Mouse (Mus musculus) heart, embryonic 15.5 days (tissue): ENCODE measurements around the gene Ap2a1. TPM values are rescaled to one million over a fixed set of nuclear protein-coding genes. Genes with fewer than 3 reads are reported as not detected.

Experiments
- ATAC-seq: fragments of 200-750 bp; cut with Nextera tagmentation; replicated peaks from 2 replicates; pipeline ENCODE4 v1.8.0; 2017; ENCODE audit warnings: low read depth, moderate TSS enrichment; ENCODE audit not compliant: insufficient number of reproducible peaks, insufficient read depth, low FRiP score
- H3K27ac ChIP-seq: fragments of 300-500 bp; sonication (generic); 2 replicates; pipeline ENCODE4 v1.5.1; 2015; ENCODE audit warnings: mild to moderate bottlenecking, inconsistent platforms
- H3K27me3 ChIP-seq: fragments of 300-500 bp; sonication (generic); 2 replicates; pipeline ENCODE4 v1.6.1; 2015; ENCODE audit warnings: inconsistent platforms
- H3K36me3 ChIP-seq: fragments of 300-500 bp; sonication (generic); 2 replicates; pipeline ENCODE4 v1.6.1; 2015; ENCODE audit warnings: mild to moderate bottlenecking, inconsistent platforms
- H3K4me1 ChIP-seq: fragments of 300-500 bp; sonication (generic); replicated peaks from 2 replicates; pipeline ENCODE4 v1.6.1; 2015; ENCODE audit warnings: inconsistent platforms
- H3K4me2 ChIP-seq: fragments of 300-500 bp; sonication (generic); 2 replicates; pipeline ENCODE4 v1.6.1; 2015; ENCODE audit warnings: inconsistent platforms, mild to moderate bottlenecking, moderate library complexity
- H3K4me3 ChIP-seq: fragments of 300-500 bp; sonication (generic); 2 replicates; pipeline ENCODE4 v1.5.1; 2015; ENCODE audit warnings: mild to moderate bottlenecking, inconsistent platforms
- H3K9ac ChIP-seq: fragments of 300-500 bp; sonication (generic); 2 replicates; pipeline ENCODE4 v1.6.1; 2015; ENCODE audit warnings: mild to moderate bottlenecking, inconsistent platforms
- H3K9me3 ChIP-seq: fragments of 300-500 bp; sonication (generic); replicated peaks from 2 replicates; pipeline ENCODE4 v1.6.1; 2016; ENCODE audit warnings: inconsistent platforms
- WGBS: fragments of 180-500 bp; shearing (Covaris S2); methylation state at CpG from one replicate; pipeline ENCODE4 v1.1.7; 2015; ENCODE audit warnings: mixed read lengths; 5-methylcytosine and 5-hydroxymethylcytosine counted together
- polyA plus RNA-seq: library from polyadenylated mRNA; unstranded; fragments of >200 nt; fragmentation: Nextera tagmentation; extraction: Ambion mirVana; gene quantifications from 2 replicates; pipeline ENCODE4 v1.2.1, GENCODE M21; 2015

The Ap2a1 gene
- 51.9 and 57.4 TPM in 2 replicates for polyA plus RNA-seq

- peak; percentile 99 for ATAC-seq
- H3K27me3 ChIP-seq, result no peaks in the 10 kb centered on the region
- peaks cover 3% of the 10 kb centered on the region; the same call in 1 of the 2 replicates for H3K36me3 ChIP-seq
- peak within 1 kb of the TSS; percentile 74 for H3K4me2 ChIP-seq
- H3K4me3 ChIP-seq, result peak within 1 kb of the TSS; percentile 99
- peak within 1 kb of the TSS; percentile 92 for H3K27ac ChIP-seq
- H3K9ac ChIP-seq, result peak within 1 kb of the TSS; percentile 96
- peaks cover 22% of the 10 kb centered on the region for H3K4me1 ChIP-seq
- under 1% methylated on average over 84 of the region's 84 CpGs for WGBS
- H3K9me3 ChIP-seq, result no peaks in the 10 kb centered on the region
These were observed at the start of gene Ap2a1 for GRCm38 (mm10) chr7:44929204-44930151. Ap2a1 (minus strand) TSS chr7:44929496.

GRCm38 (mm10) chr7:44978300-44978699 is 49.0 kb upstream of the Ap2a1 start:
- Histone ChIP-seq H3K9me3 (no peaks in the 10 kb centered on the region), H3K27ac (no peak overlapping the region), H3K36me3 (peaks cover 69% of the 10 kb centered on the region), H3K4me3 (no peak overlapping the region), H3K4me2 (no peak overlapping the region), H3K9ac (no peak overlapping the region), H3K4me1 (peaks cover 12% of the 10 kb centered on the region), H3K27me3 (no peaks in the 10 kb centered on the region)
- no peak for ATAC-seq
- 88% methylated on average over 3 of the region's 3 CpGs for WGBS

GRCm38 (mm10) chr7:44975117-44975419 is 45.8 kb upstream of the Ap2a1 start:
- H3K4me3 ChIP-seq, result no peak overlapping the region
- H3K9ac ChIP-seq, result no peak overlapping the region
- no peak overlapping the region for H3K27ac ChIP-seq
- H3K9me3 ChIP-seq, result no peaks in the 10 kb centered on the region
- no peak for ATAC-seq
- 28% methylated on average over 6 of the region's 6 CpGs for WGBS
- peaks cover 42% of the 10 kb centered on the region for H3K36me3 ChIP-seq
- H3K4me1 ChIP-seq, result peaks cover 16% of the 10 kb centered on the region
- peak overlapping the region; percentile 71 for H3K4me2 ChIP-seq
- no peaks in the 10 kb centered on the region for H3K27me3 ChIP-seq

GRCm38 (mm10) chr7:44974383-44975116 is 45.3 kb upstream of the Ap2a1 start, which contains the start of gene Cpt1c:
Cpt1c (minus strand) TSS chr7:44974851.
- Histone ChIP-seq H3K27me3 (no peaks in the 10 kb centered on the region), H3K9me3 (no peaks in the 10 kb centered on the region), H3K27ac (peak within 1 kb of the TSS; percentile 57), H3K36me3 (peaks cover 36% of the 10 kb centered on the region), H3K4me2 (peak within 1 kb of the TSS; percentile 71), H3K9ac (peak within 1 kb of the TSS; percentile 43), H3K4me1 (peaks cover 20% of the 10 kb centered on the region), H3K4me3 (peak within 1 kb of the TSS; percentile 54)
- WGBS, result 3% methylated on average over 22 of the region's 22 CpGs
- 0 out of 2 replicates have a peak, but pooled peaks have one; percentile 10 for ATAC-seq

DNA sequence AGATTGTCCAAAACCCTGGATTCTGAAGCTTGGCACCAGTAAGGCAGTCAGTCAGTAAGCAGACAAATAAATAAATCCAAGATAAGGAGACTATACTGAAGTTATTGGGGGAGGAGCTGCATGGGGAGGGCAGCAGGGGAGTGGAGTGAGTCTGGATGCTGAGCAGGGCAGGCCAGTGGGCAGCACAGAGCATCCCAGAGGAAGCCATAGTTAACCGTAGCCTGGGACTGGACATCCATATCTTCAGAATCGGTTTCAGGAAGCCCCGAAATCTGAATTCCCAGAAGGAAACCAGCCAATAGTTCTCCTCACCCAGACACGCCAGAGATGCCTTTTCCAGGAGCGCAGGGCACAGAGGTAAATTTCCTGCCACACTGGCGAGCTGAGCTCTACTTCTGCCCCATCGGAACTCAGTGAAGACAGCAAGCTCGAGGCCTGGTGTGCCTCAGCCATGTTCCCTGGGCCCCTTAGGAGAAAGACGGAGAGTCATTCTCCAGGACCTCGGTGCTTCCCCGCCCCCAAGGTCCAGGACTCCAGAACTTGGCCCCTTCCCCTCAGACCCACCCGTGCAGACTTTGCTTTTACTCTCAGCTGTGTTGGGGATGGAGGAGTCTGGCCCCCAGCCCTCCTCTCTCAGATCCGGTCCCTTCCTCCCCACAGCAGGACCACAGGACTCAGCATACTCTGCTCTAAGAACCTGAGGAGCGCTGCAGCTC is 44.3 kb upstream of the Ap2a1 start:
- Histone ChIP-seq H3K36me3 (peaks cover 27% of the 10 kb centered on the region), H3K4me1 (peaks cover 20% of the 10 kb centered on the region), H3K27ac (peak overlapping the region; percentile 24), H3K4me2 (peak overlapping the region; percentile 71), H3K9ac (no peak overlapping the region; the same call in 1 of the 2 replicates), H3K9me3 (no peaks in the 10 kb centered on the region), H3K4me3 (peak overlapping the region; percentile 54), H3K27me3 (no peaks in the 10 kb centered on the region)
- ATAC-seq, result no peak
- 44% methylated on average over 14 of the region's 14 CpGs for WGBS

- H3K27ac ChIP-seq, result no peak overlapping the region
- no peak for ATAC-seq
- WGBS, result 72% methylated on average over 7 of the region's 7 CpGs
- peak overlapping the region; percentile 93 for H3K4me2 ChIP-seq
- H3K9me3 ChIP-seq, result no peaks in the 10 kb centered on the region
- peaks cover 20% of the 10 kb centered on the region for H3K4me1 ChIP-seq
- no peak overlapping the region for H3K9ac ChIP-seq
- no peaks in the 10 kb centered on the region for H3K27me3 ChIP-seq
- peak overlapping the region; percentile 56 for H3K4me3 ChIP-seq
- H3K36me3 ChIP-seq, result peaks cover 4% of the 10 kb centered on the region
These were observed 41.8 kb upstream of the Ap2a1 start for GRCm38 (mm10) chr7:44971142-44971541.

- peak overlapping the region; percentile 65 for H3K9ac ChIP-seq
- peak overlapping the region; percentile 56 for H3K4me3 ChIP-seq
- peak overlapping the region; percentile 76 for H3K27ac ChIP-seq
- no peaks in the 10 kb centered on the region for H3K9me3 ChIP-seq
- peak overlapping the region; percentile 93 for H3K4me2 ChIP-seq
- WGBS, result under 1% methylated on average over 36 of the region's 36 CpGs
- H3K36me3 ChIP-seq, result no peaks in the 10 kb centered on the region
- no peaks in the 10 kb centered on the region for H3K27me3 ChIP-seq
- H3K4me1 ChIP-seq, result peaks cover 20% of the 10 kb centered on the region
- peak; percentile 96 for ATAC-seq
These were observed 41.0 kb upstream of the Ap2a1 start for GRCm38 (mm10) chr7:44970231-44970691.

DNA sequence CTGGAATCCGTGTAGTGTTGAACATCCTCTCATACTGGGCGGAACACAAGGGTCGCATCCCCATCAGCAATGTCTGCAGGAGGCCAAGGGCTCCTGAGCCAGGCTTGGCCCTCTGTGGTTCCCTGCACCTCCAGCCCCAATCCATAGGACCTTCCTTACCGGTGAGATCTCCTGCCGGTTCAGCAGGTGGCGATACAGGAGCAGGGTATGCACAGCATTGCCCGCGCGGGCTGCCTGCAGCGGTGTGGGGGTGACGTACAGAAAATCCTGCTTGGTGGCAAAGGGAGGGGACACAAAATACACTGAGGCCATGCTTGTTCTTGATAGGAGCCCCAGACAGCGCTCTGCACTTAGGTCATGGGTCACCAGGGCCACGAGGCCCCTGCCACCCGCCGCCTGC is 37.3 kb upstream of the Ap2a1 start:
- WGBS, result 63% methylated on average over 15 of the region's 15 CpGs
- Histone ChIP-seq H3K27me3 (no peaks in the 10 kb centered on the region), H3K4me3 (no peak overlapping the region), H3K4me1 (peaks cover 9% of the 10 kb centered on the region), H3K27ac (no peak overlapping the region), H3K4me2 (no peak overlapping the region), H3K9me3 (no peaks in the 10 kb centered on the region), H3K36me3 (no peaks in the 10 kb centered on the region), H3K9ac (no peak overlapping the region)
- ATAC-seq, result no peak

GRCm38 (mm10) chr7:44965975-44966374 is 36.7 kb upstream of the Ap2a1 start:
- Histone ChIP-seq H3K27me3 (no peaks in the 10 kb centered on the region), H3K4me2 (no peak overlapping the region), H3K4me1 (peaks cover 7% of the 10 kb centered on the region), H3K36me3 (no peaks in the 10 kb centered on the region), H3K4me3 (no peak overlapping the region), H3K27ac (no peak overlapping the region), H3K9me3 (no peaks in the 10 kb centered on the region), H3K9ac (no peak overlapping the region)
- WGBS, result 71% methylated on average over 7 of the region's 7 CpGs
- ATAC-seq, result no peak

GRCm38 (mm10) chr7:44964990-44965389 is 35.7 kb upstream of the Ap2a1 start:
- ATAC-seq, result no peak
- no peaks in the 10 kb centered on the region for H3K36me3 ChIP-seq
- WGBS, result 91% methylated on average over 13 of the region's 13 CpGs

GRCm38 (mm10) chr7:44962831-44963230 is 33.5 kb upstream of the Ap2a1 start:
- H3K4me3 ChIP-seq, result no peak overlapping the region
- no peak for ATAC-seq
- H3K36me3 ChIP-seq, result no peaks in the 10 kb centered on the region
- H3K4me1 ChIP-seq, result no peaks in the 10 kb centered on the region
- H3K9me3 ChIP-seq, result no peaks in the 10 kb centered on the region
- 86% methylated on average over 5 of the region's 5 CpGs for WGBS
- no peak overlapping the region for H3K4me2 ChIP-seq
- no peak overlapping the region for H3K27ac ChIP-seq
- H3K27me3 ChIP-seq, result no peaks in the 10 kb centered on the region
- H3K9ac ChIP-seq, result no peak overlapping the region

More at GRCm38 (mm10) chr7:44964990-44965389, 35.7 kb upstream of the Ap2a1 start:
- no peak overlapping the region for H3K4me3 ChIP-seq
- no peak overlapping the region for H3K4me2 ChIP-seq
- H3K9ac ChIP-seq, result no peak overlapping the region
- no peak overlapping the region for H3K27ac ChIP-seq
- no peaks in the 10 kb centered on the region for H3K9me3 ChIP-seq
- peaks cover 4% of the 10 kb centered on the region for H3K4me1 ChIP-seq
- no peaks in the 10 kb centered on the region for H3K27me3 ChIP-seq
